Mouse (Mus musculus) G1E (cell line): ENCODE measurements around the gene Hnmt. TPM values are rescaled to one million over a fixed set of nuclear protein-coding genes. Genes with fewer than 3 reads are reported as not detected.
"Not testable (repeated sequence)": the region's sequence is repeated elsewhere in the genome, so short reads cannot be mapped to it uniquely, and the experiment has no call there.

Experiments used
- ATAC-seq: 2 replicates; pipeline ENCODE4 v1.8.0; 2016; ENCODE audit warnings: mild to moderate bottlenecking; ENCODE audit not compliant: insufficient number of reproducible peaks, poor library complexity, low FRiP score, severe bottlenecking; ENCODE audit errors: extremely low read depth
- DNase-seq: peaks from one replicate; pipeline ENCODE4 v3.0.0; 2012; ENCODE audit warnings: low spot score
- H3K27me3 ChIP-seq: 2 replicates; pipeline ENCODE4 v1.6.1; 2012; ENCODE audit warnings: mild to moderate bottlenecking, low read length, inconsistent platforms; ENCODE audit not compliant: insufficient read depth
- H3K36me3 ChIP-seq: replicated peaks from 2 replicates; pipeline ENCODE3; 2012; ENCODE audit warnings: mild to moderate bottlenecking, inconsistent platforms
- H3K4me1 ChIP-seq: 2 replicates; pipeline ENCODE4 v1.6.1; 2012; ENCODE audit warnings: low read depth, low read length, inconsistent platforms, mixed read lengths; ENCODE audit not compliant: insufficient read depth
- H3K4me3 ChIP-seq: 2 replicates; pipeline ENCODE4 v1.5.1; 2012; ENCODE audit warnings: low read depth, mild to moderate bottlenecking, inconsistent platforms, low read length, moderate library complexity, mixed read lengths
- H3K9me3 ChIP-seq: replicated peaks from 2 replicates; pipeline ENCODE4 v1.6.1; 2012; ENCODE audit warnings: inconsistent platforms
- CTCF ChIP-seq: IDR thresholded peaks from 2 replicates; pipeline ENCODE4 v1.5.1; 2012; ENCODE audit warnings: low read depth, low read length, inconsistent platforms, mixed read lengths
- GATA1 ChIP-seq: IDR thresholded peaks from 2 replicates; pipeline ENCODE4 v1.6.1; 2012; ENCODE audit warnings: borderline replicate concordance, low read length, inconsistent platforms, mixed read lengths
- GATA2 ChIP-seq: IDR thresholded peaks from 2 replicates; pipeline ENCODE4 v1.6.1; 2012; ENCODE audit warnings: low read depth, low read length, inconsistent platforms, borderline replicate concordance
- POLR2AphosphoS5 ChIP-seq: IDR thresholded peaks from 2 replicates; pipeline ENCODE4 v1.6.1; 2012; ENCODE audit warnings: low read depth, low read length, inconsistent platforms; ENCODE audit not compliant: insufficient replicate concordance
- TAL1 ChIP-seq: conservative IDR thresholded peaks from 2 replicates; pipeline ENCODE4 v1.6.1; 2012; ENCODE audit warnings: low read depth, low read length, inconsistent platforms, mixed read lengths
- polyA plus RNA-seq: library from polyadenylated mRNA; stranded (reverse); fragments of >175 nt; gene quantifications from 2 replicates; pipeline ENCODE4 v1.2.3, GENCODE M21; 2012
- total RNA-seq, 2 experiments: library from RNA; stranded (forward) in 1 of 2; stranded (reverse) in 1 of 2; fragments of 200-1000 nt in 1 of 2; fragments of >200 nt in 1 of 2; fragmentation: Nextera tagmentation in 1 of 2; gene quantifications; 2 replicates each; pipeline ENCODE4 v1.2.3; 2014 to 2017

Hnmt gene
- total and polyA plus RNA-seq, 3 experiments = not detected

- Histone ChIP-seq H3K27me3 (no peaks in the 10 kb centered on the region), H3K9me3 (no peaks in the 10 kb centered on the region), H3K4me1 (no peaks in the 10 kb centered on the region), H3K36me3 (no peaks in the 10 kb centered on the region), H3K4me3 (no peak overlapping the region)
- DNase-seq (no peak), ATAC-seq (no peak)
- TF ChIP-seq TAL1 = no peak
- TF ChIP-seq CTCF = no peak
- no peak for TF ChIP-seq POLR2AphosphoS5
- no peak for TF ChIP-seq GATA1
- no peak for TF ChIP-seq GATA2
These were observed 6.3 kb downstream of the Hnmt start for GRCm38 (mm10) chr2:24042901-24043300.

- no peak for ATAC-seq
- Histone ChIP-seq H3K4me3 (no peak overlapping the region), H3K4me1 (no peaks in the 10 kb centered on the region), H3K9me3 (no peaks in the 10 kb centered on the region), H3K36me3 (no peaks in the 10 kb centered on the region), H3K27me3 (no peaks in the 10 kb centered on the region)
- no peak for DNase-seq
- no peak for TF ChIP-seq CTCF
- no peak for TF ChIP-seq POLR2AphosphoS5
- no peak for TF ChIP-seq GATA2
- no peak for TF ChIP-seq TAL1
- no peak for TF ChIP-seq GATA1
These were observed 8.7 kb downstream of the Hnmt start for GRCm38 (mm10) chr2:24040531-24040930.

- H3K4me3 ChIP-seq, H3K27me3 ChIP-seq, H3K9me3 ChIP-seq, DNase-seq, H3K4me1 ChIP-seq, ATAC-seq, H3K36me3 ChIP-seq: not testable (repeated sequence)
These were observed 29.8 kb downstream of the Hnmt start for GRCm38 (mm10) chr2:24019386-24019785.

- no peak for ATAC-seq
- Histone ChIP-seq H3K36me3 (no peaks in the 10 kb centered on the region), H3K9me3 (no peaks in the 10 kb centered on the region), H3K4me3 (no peak overlapping the region), H3K4me1 (no peaks in the 10 kb centered on the region), H3K27me3 (no peaks in the 10 kb centered on the region)
- no peak for TF ChIP-seq GATA1
- no peak for TF ChIP-seq CTCF
- TF ChIP-seq GATA2 = no peak
- no peak for DNase-seq
These were observed 30.2 kb downstream of the Hnmt start for GRCm38 (mm10) chr2:24018966-24019365.

GRCm38 (mm10) chr2:24014957-24015356 is 34.2 kb downstream of the Hnmt start:
- Histone ChIP-seq H3K27me3 (no peaks in the 10 kb centered on the region), H3K4me3 (no peak overlapping the region), H3K9me3 (no peaks in the 10 kb centered on the region), H3K4me1 (no peaks in the 10 kb centered on the region), H3K36me3 (no peaks in the 10 kb centered on the region)
- no peak for TF ChIP-seq CTCF
- no peak for TF ChIP-seq GATA2
- no peak for TF ChIP-seq TAL1
- TF ChIP-seq POLR2AphosphoS5 = no peak
- no peak for TF ChIP-seq GATA1
- ATAC-seq (no peak), DNase-seq (no peak)

GRCm38 (mm10) chr2:23999323-23999722 is 49.9 kb downstream of the Hnmt start:
- DNase-seq = no peak

GRCm38 (mm10) chr2:23998836-23999235 is 50.4 kb downstream of the Hnmt start:
- ATAC-seq = no peak
- H3K27me3 ChIP-seq = no peaks in the 10 kb centered on the region; the same call in 1 of the 2 replicates
- TF ChIP-seq GATA2 (no peak), GATA1 (no peak), POLR2AphosphoS5 (no peak), CTCF (no peak), TAL1 (no peak)
- H3K9me3 ChIP-seq = no peaks in the 10 kb centered on the region
- H3K4me1 ChIP-seq = no peaks in the 10 kb centered on the region
- no peak overlapping the region for H3K4me3 ChIP-seq
- DNase-seq = no peak
- no peaks in the 10 kb centered on the region for H3K36me3 ChIP-seq

More at GRCm38 (mm10) chr2:23999323-23999722, 49.9 kb downstream of the Hnmt start:
- no peak for TF ChIP-seq CTCF
- no peak for TF ChIP-seq POLR2AphosphoS5
- no peak for TF ChIP-seq GATA1
- TF ChIP-seq GATA2 = no peak
- TF ChIP-seq TAL1 = no peak
- Histone ChIP-seq H3K4me1 (no peaks in the 10 kb centered on the region), H3K36me3 (no peaks in the 10 kb centered on the region), H3K9me3 (no peaks in the 10 kb centered on the region), H3K4me3 (no peak overlapping the region), H3K27me3 (no peaks in the 10 kb centered on the region; the same call in 1 of the 2 replicates)
- no peak for ATAC-seq
